Mouse (Mus musculus) MEL (cell line): Measurements from ENCODE around the gene Diaph2. TPM values are rescaled to one million over a fixed set of nuclear protein-coding genes. Genes with fewer than 3 reads are reported as not detected.

Experiments used
- DNase-seq: peaks from one replicate; pipeline ENCODE4 v3.0.0; 2011; ENCODE audit warnings: low read depth, low spot score
- H3K27ac ChIP-seq: 2 replicates; pipeline ENCODE4 v1.5.1; 2012; ENCODE audit warnings: low read depth, mild to moderate bottlenecking, control low read depth, low read length, moderate library complexity; ENCODE audit not compliant: control insufficient read depth
- H3K27me3 ChIP-seq, 2 experiments: fragments of 150-350 bp in 1 of 2; sonication (generic) in 1 of 2; 2 replicates each; pipeline ENCODE4 v1.6.1; 2012; ENCODE audit warnings: low read length in 2 of 2, mild to moderate bottlenecking in 2 of 2, improper control_type of control experiment in 1 of 2, moderate library complexity in 1 of 2; ENCODE audit not compliant: insufficient read depth in 2 of 2, control insufficient read depth in 1 of 2
- H3K36me3 ChIP-seq, 2 experiments: 2 replicates each; pipeline ENCODE4 v1.6.1; 2012 to 2014; ENCODE audit warnings: low read length in 2 of 2, improper control_type of control experiment in 1 of 2, inconsistent platforms in 1 of 2, mild to moderate bottlenecking in 1 of 2; ENCODE audit not compliant: insufficient read depth in 2 of 2, control insufficient read depth in 1 of 2
- H3K4me1 ChIP-seq, 2 experiments: fragments of 150-350 bp in 1 of 2; sonication (generic) in 1 of 2; 2 replicates each; pipeline ENCODE4 v1.6.1; 2012; ENCODE audit warnings: low read length in 2 of 2, improper control_type of control experiment in 1 of 2, mild to moderate bottlenecking in 1 of 2; ENCODE audit not compliant: insufficient read depth in 2 of 2, control insufficient read depth in 1 of 2
- H3K4me3 ChIP-seq, 2 experiments: fragments of 150-350 bp in 1 of 2; sonication (generic) in 1 of 2; 2 replicates each; pipeline ENCODE4 v1.5.1; 2012; ENCODE audit warnings: low read depth in 2 of 2, low read length in 2 of 2, mild to moderate bottlenecking in 2 of 2, moderate library complexity in 2 of 2, control low read depth in 1 of 2, improper control_type of control experiment in 1 of 2; ENCODE audit not compliant: control insufficient read depth in 1 of 2, insufficient read depth in 1 of 2
- H3K79me2 ChIP-seq: 2 replicates; pipeline ENCODE4 v1.6.1; 2012; ENCODE audit warnings: mild to moderate bottlenecking, low read length, moderate library complexity; ENCODE audit not compliant: control insufficient read depth, poor library complexity, insufficient read depth
- H3K9ac ChIP-seq: 2 replicates; pipeline ENCODE4 v1.6.1; 2012; ENCODE audit warnings: low read depth, mild to moderate bottlenecking, control low read depth, low read length, moderate library complexity; ENCODE audit not compliant: control insufficient read depth, poor library complexity, severe bottlenecking
- H3K9me3 ChIP-seq: fragments of 150-350 bp; sonication (generic); replicated peaks from 2 replicates; pipeline ENCODE4 v1.6.1; 2012; ENCODE audit warnings: mild to moderate bottlenecking, low read length, improper control_type of control experiment, moderate library complexity; ENCODE audit not compliant: insufficient read depth
- BHLHE40 ChIP-seq: IDR thresholded peaks from 2 replicates; pipeline ENCODE4 v1.6.1; 2012; ENCODE audit warnings: low read depth, mild to moderate bottlenecking, inconsistent platforms, low read length, improper control_type of control experiment, borderline replicate concordance
- CHD1 ChIP-seq: IDR thresholded peaks from 2 replicates; pipeline ENCODE4 v1.6.1; 2012; ENCODE audit warnings: low read depth, mild to moderate bottlenecking, inconsistent platforms, low read length, improper control_type of control experiment
- CTCF ChIP-seq, 3 experiments: IDR thresholded peaks in 2 of 3; conservative IDR thresholded peaks in 1 of 3; 2 replicates each; pipeline ENCODE4 v1.5.1; 2011 to 2012; ENCODE audit warnings: low read length in 3 of 3, low read depth in 2 of 3, mild to moderate bottlenecking in 2 of 3, improper control_type of control experiment in 1 of 3, inconsistent platforms in 1 of 3, mixed read lengths in 1 of 3, moderate library complexity in 1 of 3; ENCODE audit not compliant: control insufficient read depth in 1 of 3, insufficient read depth in 1 of 3, poor library complexity in 1 of 3, severe bottlenecking in 1 of 3
- E2F4 ChIP-seq: IDR thresholded peaks from 2 replicates; pipeline ENCODE4 v1.6.1; 2011; ENCODE audit warnings: low read depth, low read length, improper control_type of control experiment, borderline replicate concordance
- ELF1 ChIP-seq: IDR thresholded peaks from 2 replicates; pipeline ENCODE4 v1.6.1; 2014; ENCODE audit warnings: low read depth, mild to moderate bottlenecking, inconsistent platforms, low read length, improper control_type of control experiment, moderate library complexity
- ETS1 ChIP-seq: IDR thresholded peaks from 2 replicates; pipeline ENCODE4 v1.6.1; 2012; ENCODE audit warnings: low read depth, mild to moderate bottlenecking, inconsistent platforms, low read length, improper control_type of control experiment, moderate library complexity
- JUND ChIP-seq: IDR thresholded peaks from 2 replicates; pipeline ENCODE4 v1.6.1; 2011; ENCODE audit warnings: low read depth, mild to moderate bottlenecking, improper control_type of control experiment, low read length
- KAT2A ChIP-seq: conservative IDR thresholded peaks from 2 replicates; pipeline ENCODE4 v1.6.1; 2012; ENCODE audit warnings: low read depth, low read length, improper control_type of control experiment, inconsistent platforms
- MAX ChIP-seq: IDR thresholded peaks from 2 replicates; pipeline ENCODE4 v1.6.1; 2011; ENCODE audit warnings: low read length, improper control_type of control experiment
- MAZ ChIP-seq: IDR thresholded peaks from 2 replicates; pipeline ENCODE4 v1.6.1; 2012; ENCODE audit warnings: low read depth, mild to moderate bottlenecking, inconsistent platforms, low read length, improper control_type of control experiment
- MEF2A ChIP-seq: IDR thresholded peaks from 2 replicates; pipeline ENCODE4 v1.6.1; 2014; ENCODE audit warnings: low read depth, mild to moderate bottlenecking, inconsistent platforms, low read length, improper control_type of control experiment; ENCODE audit not compliant: poor library complexity, insufficient replicate concordance, severe bottlenecking; ENCODE audit errors: extremely low read depth
- MXI1 ChIP-seq: IDR thresholded peaks from 2 replicates; pipeline ENCODE4 v1.6.1; 2011; ENCODE audit warnings: mild to moderate bottlenecking, low read depth, low read length, improper control_type of control experiment
- MYB ChIP-seq: IDR thresholded peaks from 2 replicates; pipeline ENCODE4 v1.6.1; 2011; ENCODE audit warnings: mild to moderate bottlenecking, low read depth, low read length, improper control_type of control experiment
- MYC ChIP-seq: IDR thresholded peaks from 2 replicates; pipeline ENCODE4 v1.6.1; 2011; ENCODE audit warnings: low read depth, mild to moderate bottlenecking, low read length, improper control_type of control experiment, moderate library complexity
- NRF1 ChIP-seq: IDR thresholded peaks from 2 replicates; pipeline ENCODE4 v1.6.1; 2014; ENCODE audit warnings: low read depth, mild to moderate bottlenecking, inconsistent platforms, low read length, improper control_type of control experiment, moderate library complexity; ENCODE audit not compliant: poor library complexity, insufficient read depth, severe bottlenecking
- POLR2A ChIP-seq, 2 experiments: IDR thresholded peaks; 2 replicates each; pipeline ENCODE4 v1.6.1; 2011 to 2012; ENCODE audit warnings: low read length in 2 of 2, mild to moderate bottlenecking in 2 of 2, control low read depth in 1 of 2, improper control_type of control experiment in 1 of 2, low read depth in 1 of 2, moderate library complexity in 1 of 2; ENCODE audit not compliant: control insufficient read depth in 1 of 2, insufficient read depth in 1 of 2, poor library complexity in 1 of 2
- POLR2AphosphoS2 ChIP-seq: IDR thresholded peaks from 2 replicates; pipeline ENCODE4 v1.6.1; 2011; ENCODE audit warnings: low read length, improper control_type of control experiment
- POLR2AphosphoS5 ChIP-seq: IDR thresholded peaks from 2 replicates; pipeline ENCODE4 v1.6.1; 2012; ENCODE audit warnings: low read depth, borderline replicate concordance, mild to moderate bottlenecking, inconsistent platforms, low read length, moderate library complexity, mixed read lengths
- RAD21 ChIP-seq: IDR thresholded peaks from 2 replicates; pipeline ENCODE4 v1.6.1; 2011; ENCODE audit warnings: mild to moderate bottlenecking, low read depth, low read length, improper control_type of control experiment
- RCOR1 ChIP-seq: IDR thresholded peaks from 2 replicates; pipeline ENCODE4 v1.6.1; 2012; ENCODE audit warnings: low read depth, mild to moderate bottlenecking, inconsistent platforms, low read length, improper control_type of control experiment
- SIN3A ChIP-seq: IDR thresholded peaks from 2 replicates; pipeline ENCODE4 v1.6.1; 2012; ENCODE audit warnings: low read length, improper control_type of control experiment, inconsistent platforms
- SMC3 ChIP-seq: IDR thresholded peaks from 2 replicates; pipeline ENCODE4 v1.6.1; 2011; ENCODE audit warnings: low read depth, low read length, improper control_type of control experiment
- TAL1 ChIP-seq: IDR thresholded peaks from 2 replicates; pipeline ENCODE4 v1.6.1; 2012; ENCODE audit warnings: mild to moderate bottlenecking, inconsistent platforms, low read length, moderate library complexity, mixed read lengths
- TBP ChIP-seq: IDR thresholded peaks from 2 replicates; pipeline ENCODE4 v1.8.0; 2011; ENCODE audit warnings: low read depth, low read length, improper control_type of control experiment
- TCF12 ChIP-seq: IDR thresholded peaks from 2 replicates; pipeline ENCODE4 v1.6.1; 2014; ENCODE audit warnings: low read depth, mild to moderate bottlenecking, inconsistent platforms, low read length, improper control_type of control experiment, moderate library complexity
- UBTF ChIP-seq: IDR thresholded peaks from 2 replicates; pipeline ENCODE4 v1.6.1; 2012; ENCODE audit warnings: low read depth, mild to moderate bottlenecking, inconsistent platforms, low read length, improper control_type of control experiment, moderate library complexity, borderline replicate concordance; ENCODE audit not compliant: insufficient read depth
- USF1 ChIP-seq: IDR thresholded peaks from 2 replicates; pipeline ENCODE4 v1.6.1; 2014; ENCODE audit warnings: low read depth, mild to moderate bottlenecking, inconsistent platforms, low read length, improper control_type of control experiment, moderate library complexity
- ZC3H11A ChIP-seq: IDR thresholded peaks from 2 replicates; pipeline ENCODE4 v1.6.1; 2012; ENCODE audit warnings: low read depth, mild to moderate bottlenecking, inconsistent platforms, low read length, improper control_type of control experiment
- ZKSCAN1 ChIP-seq: IDR thresholded peaks from 2 replicates; pipeline ENCODE4 v1.6.1; 2012; ENCODE audit warnings: low read depth, mild to moderate bottlenecking, inconsistent platforms, low read length, improper control_type of control experiment, moderate library complexity
- ZNF384 ChIP-seq: IDR thresholded peaks from 2 replicates; pipeline ENCODE4 v1.6.1; 2012; ENCODE audit warnings: low read depth, mild to moderate bottlenecking, inconsistent platforms, low read length, improper control_type of control experiment
- polyA plus RNA-seq, 2 experiments: library from polyadenylated mRNA; stranded (reverse) in 1 of 2; unstranded in 1 of 2; fragments of >175 nt in 1 of 2; fragments of >200 nt in 1 of 2; gene quantifications; 2 replicates each; pipeline versions ENCODE4 v1.2.1 to v1.2.4; 2012; ENCODE audit warnings: low replicate concordance in 2 of 2, low read depth in 1 of 2; ENCODE audit not compliant: insufficient read length in 2 of 2, insufficient read depth in 1 of 2, missing spikeins in 1 of 2
- total RNA-seq: library from RNA; depleted of rRNA; stranded (reverse); fragments of 300-350 nt; gene quantifications from 2 replicates; pipeline ENCODE4 v1.2.3, GENCODE M21; 2012

Diaph2 gene
- total and polyA plus RNA-seq, 3 experiments, result 0.03 TPM; not detected in 2

DNA sequence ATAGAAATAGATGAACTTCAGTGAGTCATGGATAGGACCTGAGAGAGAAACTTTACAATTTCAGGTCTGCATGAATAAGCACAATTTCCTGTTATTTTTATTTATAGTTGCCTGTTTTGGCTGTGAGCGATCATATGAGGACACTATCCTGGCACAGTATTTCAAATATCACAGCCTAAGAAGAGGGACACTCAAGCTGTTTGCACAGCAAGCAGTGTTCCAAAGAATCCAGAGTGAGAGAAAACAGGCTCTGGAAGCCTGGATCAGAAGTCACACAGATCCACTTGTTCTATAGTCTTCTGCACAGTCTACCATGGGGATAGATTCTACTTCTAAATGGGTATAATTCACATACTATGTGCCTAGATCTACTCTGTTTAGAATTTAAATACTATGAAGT is 659.4 kb downstream of the Diaph2 start:
- no peak overlapping the region for H3K9ac ChIP-seq
- H3K79me2 ChIP-seq, result no peaks in the 10 kb centered on the region
- no peak for DNase-seq
- no peak overlapping the region for H3K4me3 ChIP-seq
- H3K4me1 ChIP-seq, result no peaks in the 10 kb centered on the region
- H3K27me3 ChIP-seq, result no peaks in the 10 kb centered on the region
- H3K9me3 ChIP-seq, result no peaks in the 10 kb centered on the region
- no peak overlapping the region for H3K27ac ChIP-seq
- TF ChIP-seq POLR2AphosphoS2, result no peak
- no peak for TF ChIP-seq ZNF384
- TF ChIP-seq MYB, result no peak
- no peak for TF ChIP-seq E2F4
- no peak for TF ChIP-seq ELF1
- no peak for TF ChIP-seq KAT2A
- no peak for TF ChIP-seq RAD21
- TF ChIP-seq POLR2A (IDR thresholded peaks at IDR 0.05; ENCODE audit: control insufficient read depth in 1 of 2, insufficient read depth in 1 of 2, low read depth in 1 of 2, low read length in 2 of 2, poor library complexity in 1 of 2), result no peak
- no peak for TF ChIP-seq ZC3H11A
- no peak for TF ChIP-seq UBTF
- TF ChIP-seq ZKSCAN1, result no peak
- no peak for TF ChIP-seq MAX
- no peak for TF ChIP-seq CHD1
- TF ChIP-seq NRF1, result no peak
- no peak for TF ChIP-seq CTCF (IDR thresholded peaks at IDR 0.05 in 2 of 3, conservative IDR thresholded peaks at IDR 0.05 in 1 of 3; ENCODE audit: control insufficient read depth in 1 of 3, insufficient read depth in 1 of 3, low read depth in 2 of 3, low read length in 3 of 3, poor library complexity in 1 of 3, severe bottlenecking in 1 of 3)
- TF ChIP-seq POLR2AphosphoS5, result no peak
- TF ChIP-seq MYC, result no peak
- TF ChIP-seq JUND, result no peak
- TF ChIP-seq MAZ, result no peak
- H3K36me3 ChIP-seq, result peaks cover 0 to 5% of the 10 kb centered on the region in 2 experiments; a peak in 2 of 4 replicates

DNA sequence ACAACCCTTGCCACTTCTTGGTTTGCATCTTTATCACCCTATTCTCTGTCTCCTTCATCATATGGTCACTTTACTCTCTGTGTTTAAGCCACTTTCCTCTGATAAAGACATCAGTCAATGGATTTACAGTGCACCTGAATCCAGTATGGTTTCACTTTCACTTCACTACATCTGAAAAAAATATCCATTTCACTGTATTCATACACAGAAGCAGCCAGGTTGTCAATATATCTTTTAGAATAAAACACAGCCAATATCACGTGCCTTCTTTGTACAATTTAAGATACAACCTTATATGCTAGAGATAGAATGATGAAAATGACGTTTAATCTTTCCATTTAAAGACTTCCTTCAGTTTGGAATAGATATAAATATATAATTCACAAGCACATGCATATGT is 673.6 kb downstream of the Diaph2 start:
- no peak for DNase-seq
- H3K4me1 ChIP-seq, result peaks cover 5 to 13% of the 10 kb centered on the region in 2 experiments
- no peaks in the 10 kb centered on the region for H3K9me3 ChIP-seq
- H3K27ac ChIP-seq, result peak overlapping the region; percentile 17
- no peaks in the 10 kb centered on the region for H3K79me2 ChIP-seq
- H3K9ac ChIP-seq, result peak overlapping the region; percentile 51
- peak overlapping the region; percentile 64 to 74 for H3K4me3 ChIP-seq
- peaks cover 0 to 9% of the 10 kb centered on the region in 2 experiments; a peak in 2 of 4 replicates for H3K36me3 ChIP-seq
- no peaks in the 10 kb centered on the region for H3K27me3 ChIP-seq
- TF ChIP-seq SIN3A (peak; percentile 79), MEF2A (no peak), TAL1 (no peak), JUND (no peak), ZKSCAN1 (no peak), BHLHE40 (no peak; the same call in 1 of the 2 replicates), TBP (peak; percentile 13; the same call in 1 of the 2 replicates), TCF12 (no peak), POLR2AphosphoS5 (no peak), MAX (peak; percentile 56; the same call in 1 of the 2 replicates), ZC3H11A (no peak), ZNF384 (peak; percentile 54; the same call in 1 of the 2 replicates), RCOR1 (no peak), CTCF (IDR thresholded peaks at IDR 0.05 in 2 of 3, conservative IDR thresholded peaks at IDR 0.05 in 1 of 3; ENCODE audit: control insufficient read depth in 1 of 3, insufficient read depth in 1 of 3, low read depth in 2 of 3, low read length in 3 of 3, poor library complexity in 1 of 3, severe bottlenecking in 1 of 3) (no peak), KAT2A (no peak), MXI1 (peak; percentile 36), USF1 (peak; percentile 63), SMC3 (0 out of 2 replicates have a peak, but pooled peaks have one; percentile 4), ETS1 (peak; percentile 64)
- TF ChIP-seq, all 39 proteins: peak for 8
